Mouse (Mus musculus): ENCODE measurements around the gene Gm11492. TPM values are rescaled to one million over a fixed set of nuclear protein-coding genes. Genes with fewer than 3 reads are reported as not detected.

Gm11492 gene
- polyA plus RNA-seq, 1 experiment = not detected

- H3K4me1 ChIP-seq (ENCODE audit: control insufficient read depth, insufficient read depth, low read length) = peaks cover 6% of the 10 kb centered on the region; the same call in 1 of the 2 replicates
- no peak for DNase-seq
- 47% methylated on average over 6 of the region's 6 CpGs for WGBS
- H3K4me3 ChIP-seq (replicated peaks; ENCODE audit: extremely low read depth, low read depth, low read length) = peak overlapping the region; percentile 79
- TF ChIP-seq CTCF (IDR thresholded peaks at IDR 0.05; ENCODE audit: insufficient read depth, low read length) = no peak
- TF ChIP-seq POLR2A (IDR thresholded peaks at IDR 0.05; ENCODE audit: borderline replicate concordance, extremely low read depth, low read depth, low read length) = no peak
These were observed 11.3 kb downstream of the Gm11492 start for GRCm38 (mm10) chr11:87577601-87578248.

GRCm38 (mm10) chr11:87578249-87578962 lies 12.0 kb downstream of the Gm11492 start:
- H3K4me1 ChIP-seq (ENCODE audit: control insufficient read depth, insufficient read depth, low read length) = peaks cover 6% of the 10 kb centered on the region; the same call in 1 of the 2 replicates
- WGBS = 1% methylated on average over 40 of the region's 40 CpGs
- no peak for TF ChIP-seq CTCF (IDR thresholded peaks at IDR 0.05; ENCODE audit: insufficient read depth, low read length)
- peak; percentile 68; the same call in 1 of the 2 replicates for TF ChIP-seq POLR2A (IDR thresholded peaks at IDR 0.05; ENCODE audit: borderline replicate concordance, extremely low read depth, low read depth, low read length)
- peak; percentile 74 for DNase-seq
- peak overlapping the region; percentile 79 for H3K4me3 ChIP-seq (replicated peaks; ENCODE audit: extremely low read depth, low read depth, low read length)

GRCm38 (mm10) chr11:87578963-87579601 lies 12.6 kb downstream of the Gm11492 start:
- Histone ChIP-seq H3K4me1 (ENCODE audit: control insufficient read depth, insufficient read depth, low read length) (peaks cover 8% of the 10 kb centered on the region), H3K4me3 (replicated peaks; ENCODE audit: extremely low read depth, low read depth, low read length) (peak overlapping the region; percentile 79)
- DNase-seq = peak; percentile 42
- no peak for TF ChIP-seq CTCF (IDR thresholded peaks at IDR 0.05; ENCODE audit: insufficient read depth, low read length)
- peak; percentile 55; the same call in 1 of the 2 replicates for TF ChIP-seq POLR2A (IDR thresholded peaks at IDR 0.05; ENCODE audit: borderline replicate concordance, extremely low read depth, low read depth, low read length)
- 10% methylated on average over 10 of the region's 10 CpGs for WGBS

GRCm38 (mm10) chr11:87579713-87580112 lies 13.3 kb downstream of the Gm11492 start:
- TF ChIP-seq CTCF (IDR thresholded peaks at IDR 0.05; ENCODE audit: insufficient read depth, low read length) (no peak), POLR2A (IDR thresholded peaks at IDR 0.05; ENCODE audit: borderline replicate concordance, extremely low read depth, low read depth, low read length) (no peak)
- peak overlapping the region; percentile 71 for H3K4me3 ChIP-seq (replicated peaks; ENCODE audit: extremely low read depth, low read depth, low read length)
- 23% methylated on average over 1 of the region's 1 CpGs for WGBS
- peaks cover 12% of the 10 kb centered on the region for H3K4me1 ChIP-seq (ENCODE audit: control insufficient read depth, insufficient read depth, low read length)
- DNase-seq = no peak

GRCm38 (mm10) chr11:87580543-87581085 lies 14.2 kb downstream of the Gm11492 start:
- no peak for DNase-seq
- peaks cover 12% of the 10 kb centered on the region for H3K4me1 ChIP-seq (ENCODE audit: control insufficient read depth, insufficient read depth, low read length)
- 55% methylated on average over 10 of the region's 10 CpGs for WGBS
- TF ChIP-seq CTCF (IDR thresholded peaks at IDR 0.05; ENCODE audit: insufficient read depth, low read length) = no peak
- TF ChIP-seq POLR2A (IDR thresholded peaks at IDR 0.05; ENCODE audit: borderline replicate concordance, extremely low read depth, low read depth, low read length) = peak; percentile 16; the same call in 1 of the 2 replicates
- peak overlapping the region; percentile 2 for H3K4me3 ChIP-seq (replicated peaks; ENCODE audit: extremely low read depth, low read depth, low read length)

GRCm38 (mm10) chr11:87581161-87581865 lies 14.9 kb downstream of the Gm11492 start:
- TF ChIP-seq CTCF (IDR thresholded peaks at IDR 0.05; ENCODE audit: insufficient read depth, low read length) = no peak
- TF ChIP-seq POLR2A (IDR thresholded peaks at IDR 0.05; ENCODE audit: borderline replicate concordance, extremely low read depth, low read depth, low read length) = no peak
- Histone ChIP-seq H3K4me1 (ENCODE audit: control insufficient read depth, insufficient read depth, low read length) (peaks cover 12% of the 10 kb centered on the region), H3K4me3 (replicated peaks; ENCODE audit: extremely low read depth, low read depth, low read length) (peak overlapping the region; percentile 47)
- no peak for DNase-seq
- 77% methylated on average over 12 of the region's 12 CpGs for WGBS

GRCm38 (mm10) chr11:87581933-87582710 lies 15.7 kb downstream of the Gm11492 start:
- TF ChIP-seq CTCF (IDR thresholded peaks at IDR 0.05; ENCODE audit: insufficient read depth, low read length) (no peak), POLR2A (IDR thresholded peaks at IDR 0.05; ENCODE audit: borderline replicate concordance, extremely low read depth, low read depth, low read length) (no peak)
- DNase-seq = no peak
- peaks cover 12% of the 10 kb centered on the region for H3K4me1 ChIP-seq (ENCODE audit: control insufficient read depth, insufficient read depth, low read length)
- peak overlapping the region; percentile 7 for H3K4me3 ChIP-seq (replicated peaks; ENCODE audit: extremely low read depth, low read depth, low read length)
- 55% methylated on average over 8 of the region's 8 CpGs for WGBS

- H3K4me3 ChIP-seq (replicated peaks; ENCODE audit: extremely low read depth, low read depth, low read length) = no peak overlapping the region
- WGBS = 60% methylated on average over 6 of the region's 6 CpGs
- DNase-seq = no peak
- H3K4me1 ChIP-seq (ENCODE audit: control insufficient read depth, insufficient read depth, low read length) = peaks cover 7% of the 10 kb centered on the region
- TF ChIP-seq POLR2A (IDR thresholded peaks at IDR 0.05; ENCODE audit: borderline replicate concordance, extremely low read depth, low read depth, low read length) (no peak), CTCF (IDR thresholded peaks at IDR 0.05; ENCODE audit: insufficient read depth, low read length) (no peak)
These were observed 17.0 kb downstream of the Gm11492 start for GRCm38 (mm10) chr11:87583291-87584034.
